ENCODE assay signal across 17 mouse cellular contexts in genomic region chr7:96151961-96152360, GRCm38 (mm10). TPM values are rescaled to one million over a fixed set of nuclear protein-coding genes. Genes with fewer than 3 reads are reported as not detected.
A peak's percentile ranks its signal among the peaks of the same experiment; 100 is the strongest.
DNase-seq lines count a peak whose midpoint lies in the region; TF ChIP-seq lines count a peak whose summit lies in the region.
"Had no signal": no experiment of that assay in that cellular context is flagged by ENCODE, and none has a peak within 500 bp of the region (broad histone marks: within the 10 kb centered on the region; RNA-seq: fewer than 3 reads in every experiment).

No protein-coding gene starts in this region.

- TF ChIP-seq POLR2A in heart, adult 2 months (IDR thresholded peaks at IDR 0.05; ENCODE audit: insufficient read depth, low read depth, low read length): no peak
- no peak for TF ChIP-seq POLR2A in ES-Bruce4 (IDR thresholded peaks at IDR 0.05; ENCODE audit: insufficient read depth, low read length)

- H3K4me1 ChIP-seq in heart, adult 2 months (ENCODE audit: control insufficient read depth, insufficient read depth, low read length): no peaks in the 10 kb centered on the region
- H3K4me1 ChIP-seq in ES-Bruce4 (ENCODE audit: control insufficient read depth, insufficient read depth, low read length): no peaks in the 10 kb centered on the region
- H3K4me1 ChIP-seq in limb, embryonic 10.5 days: peaks cover 17% of the 10 kb centered on the region
- H3K4me1 ChIP-seq: liver, embryonic 12.5 days; megakaryocyte, embryonic 14.5 days had no signal

- intact Hi-C loops in heart, adult 2 months (cut with DNase I): loop anchor here (10.0 kb wide), 1 partner anchor 403 kb away; no protein-coding TSS in a partner anchor

- no peak overlapping the region for H3K27ac ChIP-seq in heart, adult 2 months
- peak overlapping the region; percentile 54; the same call in 1 of the 2 replicates for H3K27ac ChIP-seq in ES-Bruce4 (ENCODE audit: insufficient read depth, low read length)
- peak overlapping the region; percentile 83 for H3K27ac ChIP-seq in limb, embryonic 10.5 days
- H3K27ac ChIP-seq: embryonic facial prominence, embryonic 15.5 days; heart, embryonic 13.5 days; liver, embryonic 12.5 days; neural tube, embryonic 15.5 days had no signal

- DNase-seq in heart, adult 11 months: peak; percentile 30
- no peak for DNase-seq in heart, adult 2 months
- DNase-seq in 3T3-L1 (ENCODE audit: low read depth, low spot score) (peak; percentile 13), MN1 (ENCODE audit: low spot score) (no peak)
- DNase-seq in limb, embryonic 10.5 days (ENCODE audit: low spot score): no peak
- DNase-seq: cerebellum, adult 11-12 months; gastrocnemius, postnatal 25 days had no signal

- H3K9ac ChIP-seq in heart, adult 2 months (ENCODE audit: low read depth, low read length): no peak overlapping the region
- no peak overlapping the region for H3K9ac ChIP-seq in ES-Bruce4 (ENCODE audit: low read depth, poor library complexity, severe bottlenecking)
- H3K9ac ChIP-seq: embryonic facial prominence, embryonic 15.5 days; liver, embryonic 12.5 days; liver, postnatal 0 days; neural tube, embryonic 15.5 days had no signal

- H3K27me3 ChIP-seq in heart, adult 2 months (ENCODE audit: control insufficient read depth, insufficient read depth, low read length): no peaks in the 10 kb centered on the region
- H3K27me3 ChIP-seq in ES-Bruce4 (ENCODE audit: control insufficient read depth, insufficient read depth, low read length, poor library complexity, severe bottlenecking): no peaks in the 10 kb centered on the region
- H3K27me3 ChIP-seq in limb, embryonic 10.5 days (ENCODE audit: low read depth, poor library complexity, severe bottlenecking): no peaks in the 10 kb centered on the region
- H3K27me3 ChIP-seq: CH12.LX; embryonic facial prominence, embryonic 15.5 days; heart, embryonic 13.5 days; liver, embryonic 12.5 days; megakaryocyte, embryonic 14.5 days; neural tube, embryonic 15.5 days had no signal

- H3K9me3 ChIP-seq in ES-Bruce4 (replicated peaks; ENCODE audit: control insufficient read depth, insufficient read depth, low read length, poor library complexity, severe bottlenecking): no peaks in the 10 kb centered on the region
- H3K9me3 ChIP-seq in limb, embryonic 10.5 days (replicated peaks): no peaks in the 10 kb centered on the region
- H3K9me3 ChIP-seq: embryonic facial prominence, embryonic 15.5 days; heart, embryonic 13.5 days; liver, embryonic 12.5 days; neural tube, embryonic 15.5 days had no signal

- 60% methylated on average over 5 of the region's 5 CpGs for WGBS in heart, adult 2 months
- 49% methylated on average over 5 of the region's 5 CpGs for WGBS in limb, embryonic 10.5 days

- no peak overlapping the region for H3K4me3 ChIP-seq in heart, adult 2 months
- no peak overlapping the region for H3K4me3 ChIP-seq in ES-Bruce4 (ENCODE audit: low read depth, low read length)
- H3K4me3 ChIP-seq in limb, embryonic 10.5 days: no peak overlapping the region
- H3K4me3 ChIP-seq: liver, embryonic 12.5 days; megakaryocyte, embryonic 14.5 days had no signal

- TF ChIP-seq CTCF in heart, adult 2 months (IDR thresholded peaks at IDR 0.05): no peak
- TF ChIP-seq CTCF in ES-Bruce4 (IDR thresholded peaks at IDR 0.05; ENCODE audit: low read depth, low read length): no peak

- H3K36me3 ChIP-seq in heart, adult 2 months (ENCODE audit: control insufficient read depth, insufficient read depth, low read length): no peaks in the 10 kb centered on the region
- H3K36me3 ChIP-seq in ES-Bruce4 (ENCODE audit: control insufficient read depth, insufficient read depth, low read length, poor library complexity, severe bottlenecking): no peaks in the 10 kb centered on the region
- H3K36me3 ChIP-seq in limb, embryonic 10.5 days: no peaks in the 10 kb centered on the region
- H3K36me3 ChIP-seq: embryonic facial prominence, embryonic 15.5 days; G1E; heart, embryonic 13.5 days; liver, embryonic 12.5 days; neural tube, embryonic 15.5 days had no signal

- no peak for TF ChIP-seq EP300 in heart, adult 2 months (IDR thresholded peaks at IDR 0.05; ENCODE audit: insufficient read depth, low read depth, low read length)
- TF ChIP-seq EP300 in ES-Bruce4 (IDR thresholded peaks at IDR 0.05; ENCODE audit: insufficient read depth, low read depth, low read length): no peak

- no peaks in the 10 kb centered on the region for H3K79me2 ChIP-seq in heart, adult 2 months (replicated peaks; ENCODE audit: control insufficient read depth, insufficient read depth, low read length)

RNA-seq across cellular contexts. Expression of gene Tenm4, which starts 19.1 kb away (rescaled TPM):
- total RNA-seq in heart, adult 2 months (2021): 1 to 10 TPM in 1 of 2 experiments, under 1 TPM in 1; 0.34 to 1.3 TPM
- 0.67 and 0.74 TPM in 2 replicates for polyA plus RNA-seq in heart, adult 2 months (2012; rRNA removed)
- polyA plus RNA-seq in ES-Bruce4 (2011; ENCODE audit: insufficient read depth, insufficient read length, low read depth, missing spikeins): 4.6 and 4.8 TPM in 2 replicates
- 25.1 and 32.1 TPM in 2 replicates for polyA plus RNA-seq in limb, embryonic 10.5 days (2016; fragmentation: Nextera tagmentation; extraction: Ambion mirVana)
- total RNA-seq: hematopoietic stem cell, adult 5-6 weeks had no signal

Comparison
In these comparisons a context has a peak if more than half of its experiments do, and no peak if none do; other contexts are left out.
1. DNase-seq: peak in heart, adult 11 months (single experiment) and 3T3-L1 (single experiment); none in heart, adult 2 months (0 of 2), limb, embryonic 10.5 days (single experiment) and MN1 (single experiment).